2 mouse cellular contexts compared by ENCODE assay signal in the genomic region with DNA sequence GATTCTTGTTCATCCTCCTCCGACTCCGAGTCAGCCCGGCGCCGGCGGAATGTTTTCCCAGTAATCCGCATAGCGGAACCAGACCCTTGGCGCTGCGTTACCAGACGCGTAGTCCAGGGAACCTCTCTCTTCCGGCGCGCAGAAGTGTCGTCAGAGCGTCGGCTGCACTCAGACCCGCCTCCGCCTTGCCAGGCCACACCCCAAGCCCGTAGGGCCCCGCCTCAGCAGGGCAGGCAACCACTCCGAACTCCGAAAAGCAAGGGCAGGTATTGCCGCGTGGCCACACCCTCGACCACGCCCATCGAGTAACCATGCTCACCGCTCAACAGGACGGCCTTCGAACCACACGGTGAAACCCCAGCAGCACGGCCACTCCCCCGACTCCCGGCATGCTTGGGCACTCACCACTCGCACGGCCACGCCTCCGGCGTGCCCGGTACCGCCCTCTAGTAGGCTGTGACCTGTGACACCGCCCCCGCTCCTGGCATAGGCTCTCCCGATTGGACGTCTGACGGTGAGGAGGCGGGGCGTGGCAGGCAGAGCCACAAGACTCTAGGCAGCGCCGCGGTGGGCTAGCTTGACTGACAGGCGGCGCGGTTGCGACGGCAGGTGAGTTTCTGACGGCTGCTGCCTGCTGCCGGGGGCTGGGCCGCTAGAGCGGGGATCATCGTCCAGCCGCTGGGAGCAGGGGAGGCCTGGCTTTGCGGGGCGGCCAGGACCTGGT.
TF ChIP-seq lines count a peak whose summit lies in the region.

A gene (minus strand): TSS at position 412 of the 724 bp plus-strand sequence.
A gene (plus strand): TSS at position 490 of the 724 bp plus-strand sequence.

TF ChIP-seq in C2C12, 6 proteins besides CTCF, POLR2A, EP300 and RAD21 (continued from another document):
- TF ChIP-seq MYOD1 (IDR thresholded peaks at IDR 0.05; ENCODE audit: control insufficient read depth, insufficient read length, low read depth) (no peak), USF1 (IDR thresholded peaks at IDR 0.05; ENCODE audit: low read depth) (peak; percentile 1), MAX (IDR thresholded peaks at IDR 0.05) (peak; percentile 91), CEBPB (IDR thresholded peaks at IDR 0.05; ENCODE audit: low read depth) (no peak)

TF ChIP-seq in myocyte, 11 proteins besides CTCF, POLR2A, EP300 and RAD21 (continued from another document):
- TF ChIP-seq SRF (IDR thresholded peaks at IDR 0.05; ENCODE audit: control insufficient read depth, insufficient read length, low read depth) (peak; percentile 86), E2F4 (IDR thresholded peaks at IDR 0.05; ENCODE audit: insufficient read depth) (no peak), POLR2AphosphoS2 (IDR thresholded peaks at IDR 0.05; ENCODE audit: insufficient read length, low read depth) (peak; percentile 87), MYOG (IDR thresholded peaks at IDR 0.05; ENCODE audit: control insufficient read depth in 1 of 3, insufficient read depth in 1 of 3, insufficient read length in 2 of 3, low read depth in 2 of 3) (peak in 2 of 3 experiments; percentile 48 to 61), MYOD1 (IDR thresholded peaks at IDR 0.05; ENCODE audit: control insufficient read depth in 1 of 3, insufficient read length in 2 of 3, low read depth in 2 of 3) (peak in 2 of 3 experiments; percentile 32 to 80)
